Mouse (Mus musculus) liver, postnatal 0 days (tissue): ENCODE data around the gene Kiss1r. TPM values are rescaled to one million over a fixed set of nuclear protein-coding genes. Genes with fewer than 3 reads are reported as not detected.
"Not testable (repeated sequence)": the region's sequence is repeated elsewhere in the genome, so short reads cannot be mapped to it uniquely, and the experiment has no call there.

Experiments
- ATAC-seq: fragments of 200-750 bp; cut with Nextera tagmentation; 2 replicates; pipeline ENCODE4 v1.8.0; 2017; ENCODE audit warnings: mild to moderate bottlenecking, moderate library complexity
- DNase-seq: peaks from one replicate; pipeline ENCODE4 v3.0.0-alpha.2; 2016
- H3K27ac ChIP-seq: fragments of 300-500 bp; sonication (generic); 2 replicates; pipeline ENCODE4 v1.5.1; 2014; ENCODE audit warnings: antibody characterized with exemption, moderate library complexity, mild to moderate bottlenecking, low read depth
- H3K27me3 ChIP-seq: fragments of 300-500 bp; sonication (generic); 2 replicates; pipeline ENCODE4 v1.6.1; 2014; ENCODE audit warnings: low read length, control low read depth, mixed read lengths; ENCODE audit not compliant: insufficient read depth
- H3K36me3 ChIP-seq: fragments of 300-500 bp; sonication (generic); replicated peaks from 2 replicates; pipeline ENCODE4 v1.6.1; 2014; ENCODE audit warnings: mild to moderate bottlenecking, control low read depth, low read length, moderate library complexity, mixed read lengths; ENCODE audit not compliant: insufficient read depth
- H3K4me1 ChIP-seq: fragments of 300-500 bp; sonication (generic); 2 replicates; pipeline ENCODE4 v1.6.1; 2014; ENCODE audit warnings: antibody characterized with exemption, mild to moderate bottlenecking, control low read depth; ENCODE audit not compliant: insufficient read depth
- H3K4me2 ChIP-seq: fragments of 300-500 bp; sonication (generic); 2 replicates; pipeline ENCODE4 v1.6.1; 2014; ENCODE audit warnings: low read depth, mild to moderate bottlenecking, low read length, moderate library complexity, mixed read lengths
- H3K4me3 ChIP-seq: fragments of 300-500 bp; sonication (generic); 2 replicates; pipeline ENCODE4 v1.5.1; 2014; ENCODE audit warnings: low read depth, low read length
- H3K9ac ChIP-seq: fragments of 300-500 bp; sonication (generic); replicated peaks from 2 replicates; pipeline ENCODE4 v1.6.1; 2014; ENCODE audit warnings: mild to moderate bottlenecking, moderate library complexity
- H3K9me3 ChIP-seq: fragments of 300-500 bp; sonication (generic); 2 replicates; pipeline ENCODE4 v1.6.1; 2016; ENCODE audit warnings: mild to moderate bottlenecking, control low read depth, low read length, mixed read lengths
- CTCF ChIP-seq: sonication (generic); IDR thresholded peaks from 2 replicates; pipeline ENCODE4 v1.5.1; 2016; ENCODE audit warnings: antibody characterized with exemption, low read depth
- EP300 ChIP-seq: IDR thresholded peaks from 2 replicates; pipeline ENCODE4 v1.6.1; 2016; ENCODE audit warnings: antibody characterized with exemption, low read depth, mild to moderate bottlenecking
- WGBS: fragments of 180-500 bp; shearing (Covaris S2); extraction: QIAGEN DNeasy Blood & Tissue Kit; methylation state at CpG from one replicate; pipeline ENCODE4 v1.1.7; 2014; ENCODE audit not compliant: insufficient replicate concordance; 5-methylcytosine and 5-hydroxymethylcytosine counted together
- polyA plus RNA-seq: library from polyadenylated mRNA; unstranded; fragments of >200 nt; fragmentation: Nextera tagmentation; extraction: Ambion mirVana; gene quantifications from 2 replicates; pipeline ENCODE4 v1.2.1, GENCODE M21; 2015

Kiss1r gene
- polyA plus RNA-seq, 1 experiment from 2014 or later = 0.34 TPM

DNA sequence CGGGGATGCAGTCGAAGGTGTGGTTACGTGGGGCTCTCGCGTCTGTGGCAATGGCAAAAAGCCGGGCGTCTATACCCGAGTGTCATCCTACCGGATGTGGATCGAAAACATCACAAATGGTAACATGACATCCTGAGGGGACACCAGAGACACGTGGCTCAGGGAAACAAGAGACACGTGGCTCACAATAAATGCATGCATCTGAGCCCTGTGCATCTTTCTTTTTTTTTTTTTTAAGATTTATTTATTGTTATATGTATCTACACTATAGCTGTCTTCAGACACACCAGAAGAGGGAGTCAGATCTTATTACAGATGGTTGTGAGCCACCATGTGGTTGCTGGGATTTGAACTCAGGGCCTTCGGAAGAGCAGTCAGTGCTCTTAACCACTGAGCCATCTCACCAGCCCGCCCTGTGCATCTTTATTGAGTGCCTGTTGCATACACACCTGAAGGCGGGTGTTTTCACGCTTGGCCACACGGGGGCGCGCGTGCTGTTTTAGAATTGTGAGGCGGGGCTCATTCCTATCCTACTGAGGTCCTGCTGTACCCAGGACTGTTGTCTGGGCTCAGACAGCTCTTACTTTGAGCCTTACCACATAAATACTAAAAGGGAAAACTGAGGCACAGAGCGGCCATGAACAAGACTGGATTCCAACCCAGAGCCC, 24.2 kb upstream of the Kiss1r start:
- WGBS = 41% methylated on average over 22 of the region's 22 CpGs
- H3K27me3 ChIP-seq, H3K4me2 ChIP-seq, H3K27ac ChIP-seq, H3K9me3 ChIP-seq, H3K4me3 ChIP-seq, H3K9ac ChIP-seq, H3K4me1 ChIP-seq: not testable (repeated sequence)
- DNase-seq (peak; percentile 89), ATAC-seq (peak; percentile 35; the same call in 1 of the 2 replicates)
- H3K36me3 ChIP-seq = peaks cover 11% of the 10 kb centered on the region; the same call in 1 of the 2 replicates
- TF ChIP-seq CTCF = peak; percentile 91

DNA sequence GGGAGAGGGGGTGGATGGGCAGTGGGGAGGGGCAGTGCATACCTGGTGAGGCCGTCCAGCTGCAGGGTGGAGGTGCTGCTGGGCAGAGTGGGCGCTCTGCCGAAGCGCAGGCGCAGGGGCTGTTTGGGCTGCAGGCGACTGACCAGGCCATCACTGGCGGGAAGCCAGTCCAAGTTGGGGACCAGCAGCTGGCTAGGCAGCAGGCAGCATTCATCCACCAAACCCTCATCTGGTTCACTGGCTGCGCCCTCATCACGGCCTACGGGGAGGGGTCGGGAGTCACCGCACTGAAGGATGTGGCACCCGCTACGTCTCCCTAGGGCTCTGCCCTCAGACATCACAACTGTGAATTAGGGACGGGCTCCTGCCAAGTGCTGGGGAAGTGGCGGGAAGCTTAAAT, 20.5 kb upstream of the Kiss1r start:
- Histone ChIP-seq H3K4me1 (0 out of 2 replicates have a peak, but pooled peaks cover 8% of the 10 kb centered on the region), H3K9ac (no peak overlapping the region), H3K4me2 (no peak overlapping the region), H3K9me3 (no peaks in the 10 kb centered on the region), H3K27ac (no peak overlapping the region), H3K27me3 (no peaks in the 10 kb centered on the region), H3K36me3 (peaks cover 19% of the 10 kb centered on the region; the same call in 1 of the 2 replicates), H3K4me3 (no peak overlapping the region)
- no peak for TF ChIP-seq CTCF
- no peak for TF ChIP-seq EP300
- WGBS = 88% methylated on average over 16 of the region's 16 CpGs
- no peak for ATAC-seq
- no peak for DNase-seq

DNA sequence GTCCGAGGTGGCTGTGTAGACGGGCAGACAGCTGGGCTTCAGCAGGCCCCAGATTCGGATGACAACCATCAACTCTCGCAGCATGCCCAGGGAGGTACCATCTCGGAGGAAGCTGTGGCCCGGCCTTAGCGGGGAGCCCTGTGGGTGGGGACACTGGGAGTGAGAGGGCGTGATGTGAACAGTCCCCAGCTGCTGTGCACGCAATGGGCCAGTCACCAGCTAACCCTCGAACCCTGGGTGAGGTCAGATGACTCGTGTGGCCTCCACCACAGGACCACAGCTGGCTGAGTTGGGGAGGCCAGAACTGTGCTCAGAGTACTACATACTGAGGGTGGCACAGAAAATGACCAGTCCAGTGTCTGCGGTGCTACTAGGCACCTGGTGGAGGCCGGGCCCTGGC, 20.0 kb upstream of the Kiss1r start:
- TF ChIP-seq EP300 (no peak), CTCF (no peak)
- no peaks in the 10 kb centered on the region for H3K27me3 ChIP-seq
- peaks cover 19% of the 10 kb centered on the region; the same call in 1 of the 2 replicates for H3K36me3 ChIP-seq
- ATAC-seq (no peak; the same call in 1 of the 2 replicates), DNase-seq (no peak)
- H3K9me3 ChIP-seq = no peaks in the 10 kb centered on the region
- peak overlapping the region; percentile 68 for H3K27ac ChIP-seq
- no peak overlapping the region for H3K4me3 ChIP-seq
- H3K4me1 ChIP-seq = 0 out of 2 replicates have a peak, but pooled peaks cover 8% of the 10 kb centered on the region
- no peak overlapping the region for H3K4me2 ChIP-seq
- 78% methylated on average over 13 of the region's 13 CpGs for WGBS
- H3K9ac ChIP-seq = no peak overlapping the region

DNA sequence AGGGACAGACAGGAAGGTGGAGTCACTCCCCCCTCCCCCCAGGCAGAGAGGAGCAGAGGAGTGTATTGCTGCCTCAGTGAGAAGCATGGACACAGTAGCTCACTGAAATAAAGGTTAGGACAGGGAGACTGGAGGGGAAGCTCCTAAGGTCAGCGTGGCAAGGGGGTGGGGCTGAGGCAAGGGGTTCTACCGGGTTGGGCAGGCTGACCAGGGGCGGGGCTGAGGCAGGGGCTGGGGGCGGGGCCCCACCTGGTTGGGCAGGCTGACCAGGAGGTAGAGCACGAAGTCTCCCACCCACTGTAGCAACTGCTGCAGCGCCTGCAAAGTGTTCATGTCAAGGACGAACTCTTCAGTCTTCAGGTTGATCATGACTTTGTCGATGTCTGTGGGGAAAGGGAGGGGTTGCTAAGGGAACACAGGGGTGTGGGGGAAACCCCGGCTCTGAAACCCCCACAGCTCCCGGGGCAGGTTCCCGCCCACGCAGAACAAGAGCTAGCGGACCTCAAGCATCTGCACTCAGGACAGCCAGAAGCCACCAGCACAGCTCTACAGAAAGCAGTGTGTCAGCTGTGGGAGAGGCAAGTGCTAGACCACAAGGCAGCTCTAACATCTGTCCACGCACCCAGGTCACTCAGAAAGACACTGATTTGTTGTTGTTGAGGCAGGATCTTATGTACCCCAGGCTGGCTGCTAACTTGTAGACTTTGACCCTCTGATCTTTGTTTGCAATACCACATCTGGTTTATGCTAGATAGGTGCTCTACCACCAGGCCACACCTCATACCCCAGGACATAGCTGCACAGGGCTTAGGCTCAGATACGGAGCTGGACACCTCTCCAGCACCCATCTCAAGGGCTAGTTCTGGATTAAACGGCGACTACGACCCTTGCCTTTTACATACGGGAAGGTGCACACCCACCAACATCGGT, 19.2 kb upstream of the Kiss1r start:
- H3K9ac ChIP-seq = no peak overlapping the region
- peak overlapping the region; percentile 21; the same call in 1 of the 2 replicates for H3K4me3 ChIP-seq
- no peak for TF ChIP-seq EP300
- TF ChIP-seq CTCF = no peak
- H3K4me1 ChIP-seq = 0 out of 2 replicates have a peak, but pooled peaks cover 8% of the 10 kb centered on the region
- DNase-seq (peak; percentile 84), ATAC-seq (peak; percentile 92)
- no peaks in the 10 kb centered on the region for H3K9me3 ChIP-seq
- H3K36me3 ChIP-seq = peaks cover 19% of the 10 kb centered on the region; the same call in 1 of the 2 replicates
- H3K4me2 ChIP-seq = peak overlapping the region; percentile 60
- H3K27me3 ChIP-seq = no peaks in the 10 kb centered on the region
- WGBS = 59% methylated on average over 19 of the region's 20 CpGs
- H3K27ac ChIP-seq = peak overlapping the region; percentile 68

DNA sequence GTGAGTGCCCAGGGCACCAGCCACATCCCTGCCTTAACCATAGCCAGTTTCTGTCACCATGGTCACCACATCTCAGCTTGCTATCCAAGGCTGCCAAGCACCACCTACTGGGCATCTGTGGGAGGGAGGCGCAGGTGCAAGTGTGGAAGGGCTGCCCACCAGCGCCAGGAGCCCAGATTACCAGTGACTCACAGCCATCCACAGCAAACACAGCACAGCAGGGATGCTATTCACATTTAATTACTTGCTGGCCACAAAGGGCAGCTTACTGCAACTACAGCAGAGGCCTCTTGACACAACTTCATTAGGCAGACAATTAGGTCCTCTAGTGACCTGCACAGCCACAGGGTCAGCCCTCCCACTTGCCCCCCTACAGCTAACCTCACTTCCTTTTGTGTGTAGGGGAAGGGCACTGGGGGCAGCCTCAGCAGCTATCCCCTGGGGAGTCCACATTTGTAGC, 15.8 kb upstream of the Kiss1r start:
- Histone ChIP-seq H3K4me3 (no peak overlapping the region), H3K9me3 (no peaks in the 10 kb centered on the region), H3K36me3 (peaks cover 27% of the 10 kb centered on the region; the same call in 1 of the 2 replicates), H3K9ac (no peak overlapping the region), H3K27me3 (no peaks in the 10 kb centered on the region), H3K27ac (no peak overlapping the region), H3K4me1 (0 out of 2 replicates have a peak, but pooled peaks cover 8% of the 10 kb centered on the region), H3K4me2 (no peak overlapping the region)
- ATAC-seq (no peak), DNase-seq (no peak)
- 70% methylated on average over 2 of the region's 2 CpGs for WGBS
- TF ChIP-seq EP300 (no peak), CTCF (peak; percentile 41; the same call in 1 of the 2 replicates)

DNA sequence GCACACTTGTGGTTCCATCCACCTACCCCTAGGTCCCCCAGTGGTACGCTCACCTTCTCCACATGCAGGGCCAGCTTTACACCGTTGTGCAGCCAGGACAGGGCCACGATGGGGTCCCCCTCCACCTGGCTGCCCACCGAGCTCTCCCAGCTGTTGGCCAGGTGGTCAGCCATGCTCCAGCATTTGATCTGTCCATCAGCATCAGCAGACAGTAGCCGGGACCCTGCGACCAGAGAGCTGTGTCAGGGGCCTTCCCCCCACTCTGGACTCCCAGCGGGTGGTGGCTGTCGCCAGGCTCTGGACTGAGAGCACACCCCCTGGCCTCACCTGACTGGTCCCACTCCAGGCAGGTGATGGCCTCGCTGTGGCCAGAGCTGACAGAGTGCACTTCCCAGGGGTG, 10.1 kb upstream of the Kiss1r start:
- Histone ChIP-seq H3K4me2 (no peak overlapping the region), H3K4me3 (no peak overlapping the region), H3K9me3 (no peaks in the 10 kb centered on the region), H3K27me3 (no peaks in the 10 kb centered on the region), H3K27ac (no peak overlapping the region), H3K9ac (no peak overlapping the region), H3K4me1 (peaks cover 17% of the 10 kb centered on the region), H3K36me3 (peaks cover 32% of the 10 kb centered on the region)
- TF ChIP-seq CTCF (no peak), EP300 (no peak)
- whole genome bisulfite sequencing = 95% methylated on average over 9 of the region's 9 CpGs
- DNase-seq = no peak
- ATAC-seq = no peak
